Mouse (Mus musculus): ENCODE measurements around the gene Tmem59.

DNA sequence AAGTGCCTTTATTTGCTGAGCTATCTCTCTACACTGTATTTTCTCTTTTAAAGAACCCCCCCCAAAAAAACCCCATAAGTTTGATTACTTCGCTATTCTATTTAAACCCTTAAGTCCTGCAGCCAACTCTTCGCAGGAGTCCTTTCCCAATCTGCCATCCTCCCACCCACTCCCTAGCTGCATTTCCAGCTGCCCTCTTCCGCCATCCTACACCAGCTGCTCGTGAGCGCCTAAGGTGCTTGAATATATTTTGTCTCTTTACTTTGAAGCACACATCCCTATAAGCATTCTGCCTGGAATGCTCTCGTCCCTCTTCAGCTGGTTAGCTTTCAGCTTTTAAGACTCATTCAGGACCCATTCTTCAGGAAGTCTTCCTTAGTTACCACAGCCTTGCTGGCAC, 27.2 kb upstream of the Tmem59 start:
- TF ChIP-seq E2F4 (IDR thresholded peaks at IDR 0.05; ENCODE audit: insufficient read depth) (no peak), POLR2A (IDR thresholded peaks at IDR 0.05; ENCODE audit: insufficient read length, low read depth) (no peak), MYOD1 (IDR thresholded peaks at IDR 0.05; ENCODE audit: control insufficient read depth in 1 of 3, insufficient read length in 2 of 3, low read depth in 2 of 3) (peak in 1 of 3 experiments; percentile 25), POLR2AphosphoS2 (IDR thresholded peaks at IDR 0.05; ENCODE audit: insufficient read length, low read depth) (no peak), CEBPB (IDR thresholded peaks at IDR 0.05; ENCODE audit: insufficient read depth, poor library complexity, severe bottlenecking) (no peak), TCF3 (IDR thresholded peaks at IDR 0.05; ENCODE audit: insufficient read length, low read depth) (no peak), MAX (IDR thresholded peaks at IDR 0.05; ENCODE audit: low read depth) (no peak), SRF (IDR thresholded peaks at IDR 0.05; ENCODE audit: control insufficient read depth, insufficient read length, low read depth) (no peak), MYOG (IDR thresholded peaks at IDR 0.05; ENCODE audit: control insufficient read depth in 1 of 3, insufficient read depth in 1 of 3, insufficient read length in 2 of 3, low read depth in 2 of 3) (no peak), USF1 (IDR thresholded peaks at IDR 0.05; ENCODE audit: low read depth) (no peak), REST (IDR thresholded peaks at IDR 0.05; ENCODE audit: insufficient read depth, insufficient read length) (no peak)

All from myocyte (in vitro differentiated cells).